Mouse (Mus musculus): ENCODE data around the gene Tgfb2. TPM values are rescaled to one million over a fixed set of nuclear protein-coding genes. Genes with fewer than 3 reads are reported as not detected.

Tgfb2 gene
- total and polyA plus RNA-seq, 3 experiments = 0.12 to 0.19 TPM; not detected in 1

GRCm38 (mm10) chr1:186702391-186703255 lies 3.2 kb downstream of the Tgfb2 start:
- H3K36me3 ChIP-seq (ENCODE audit: control insufficient read depth in 1 of 2, insufficient read depth in 2 of 2, low read length in 2 of 2) = no peaks in the 10 kb centered on the region
- no peak for TF ChIP-seq ELF1 (IDR thresholded peaks at IDR 0.05; ENCODE audit: low read depth, low read length)
- no peak for TF ChIP-seq RAD21 (IDR thresholded peaks at IDR 0.05; ENCODE audit: low read depth, low read length)
- no peak for TF ChIP-seq ZMIZ1 (IDR thresholded peaks at IDR 0.05; ENCODE audit: low read depth, low read length)
- TF ChIP-seq POLR2AphosphoS2 (IDR thresholded peaks at IDR 0.05; ENCODE audit: low read length) = no peak
- TF ChIP-seq NELFE (IDR thresholded peaks at IDR 0.05; ENCODE audit: low read depth, low read length) = no peak
- TF ChIP-seq MAFK (IDR thresholded peaks at IDR 0.05; ENCODE audit: borderline replicate concordance, low read depth, low read length) = no peak
- TF ChIP-seq MAZ (IDR thresholded peaks at IDR 0.05; ENCODE audit: low read depth, low read length) = no peak
- no peak for TF ChIP-seq UBTF (IDR thresholded peaks at IDR 0.05; ENCODE audit: borderline replicate concordance, insufficient read depth, low read depth, low read length)
- no peak for TF ChIP-seq TAL1 (IDR thresholded peaks at IDR 0.05; ENCODE audit: low read length)
- no peak for TF ChIP-seq CHD2 (IDR thresholded peaks at IDR 0.05; ENCODE audit: low read length)
- no peak for TF ChIP-seq KAT2A (conservative IDR thresholded peaks at IDR 0.05; ENCODE audit: low read depth, low read length)
- no peak for TF ChIP-seq USF2 (IDR thresholded peaks at IDR 0.05; ENCODE audit: borderline replicate concordance in 1 of 2, insufficient read depth in 1 of 2, low read depth in 1 of 2, low read length in 2 of 2)
- TF ChIP-seq NRF1 (IDR thresholded peaks at IDR 0.05; ENCODE audit: insufficient read depth, low read depth, low read length, poor library complexity, severe bottlenecking) = no peak
- H3K79me2 ChIP-seq (ENCODE audit: control insufficient read depth, insufficient read depth, low read length, poor library complexity) = no peaks in the 10 kb centered on the region
- no peak overlapping the region for H3K27ac ChIP-seq (ENCODE audit: control insufficient read depth, low read depth, low read length)
- H3K9ac ChIP-seq (ENCODE audit: control insufficient read depth, low read depth, low read length, poor library complexity, severe bottlenecking) = no peak overlapping the region
- no peaks in the 10 kb centered on the region for H3K9me3 ChIP-seq (replicated peaks; ENCODE audit: insufficient read depth, low read length)
- no peak overlapping the region for H3K4me3 ChIP-seq (ENCODE audit: control insufficient read depth in 1 of 2, insufficient read depth in 1 of 2, low read depth in 2 of 2, low read length in 2 of 2)
- no peaks in the 10 kb centered on the region for H3K27me3 ChIP-seq (ENCODE audit: control insufficient read depth in 1 of 2, insufficient read depth in 2 of 2, low read length in 2 of 2)
- no peaks in the 10 kb centered on the region for H3K4me1 ChIP-seq (ENCODE audit: control insufficient read depth in 1 of 2, insufficient read depth in 2 of 2, low read length in 2 of 2)
- DNase-seq (ENCODE audit: low read depth, low spot score) = no peak

GRCm38 (mm10) chr1:186701206-186701905 lies 4.4 kb downstream of the Tgfb2 start:
- no peak for DNase-seq (ENCODE audit: low read depth, low spot score)
- H3K36me3 ChIP-seq (ENCODE audit: control insufficient read depth in 1 of 2, insufficient read depth in 2 of 2, low read length in 2 of 2) = no peaks in the 10 kb centered on the region
- no peaks in the 10 kb centered on the region for H3K27me3 ChIP-seq (ENCODE audit: control insufficient read depth in 1 of 2, insufficient read depth in 2 of 2, low read length in 2 of 2)
- no peaks in the 10 kb centered on the region for H3K9me3 ChIP-seq (replicated peaks; ENCODE audit: insufficient read depth, low read length)
- H3K4me1 ChIP-seq (ENCODE audit: control insufficient read depth in 1 of 2, insufficient read depth in 2 of 2, low read length in 2 of 2) = no peaks in the 10 kb centered on the region
- H3K9ac ChIP-seq (ENCODE audit: control insufficient read depth, low read depth, low read length, poor library complexity, severe bottlenecking) = no peak overlapping the region
- H3K79me2 ChIP-seq (ENCODE audit: control insufficient read depth, insufficient read depth, low read length, poor library complexity) = no peaks in the 10 kb centered on the region
- TF ChIP-seq HCFC1 (IDR thresholded peaks at IDR 0.05; ENCODE audit: low read depth, low read length) (no peak), SIN3A (IDR thresholded peaks at IDR 0.05; ENCODE audit: low read length) (no peak), CHD2 (IDR thresholded peaks at IDR 0.05; ENCODE audit: low read length) (no peak), GATA1 (IDR thresholded peaks at IDR 0.05; ENCODE audit: low read depth, low read length) (no peak), MAZ (IDR thresholded peaks at IDR 0.05; ENCODE audit: low read depth, low read length) (no peak), MYB (IDR thresholded peaks at IDR 0.05; ENCODE audit: low read depth, low read length) (no peak), POLR2A (IDR thresholded peaks at IDR 0.05; ENCODE audit: control insufficient read depth in 1 of 2, insufficient read depth in 1 of 2, low read depth in 1 of 2, low read length in 2 of 2, poor library complexity in 1 of 2) (no peak)
- H3K27ac ChIP-seq (ENCODE audit: control insufficient read depth, low read depth, low read length) = no peak overlapping the region
- H3K4me3 ChIP-seq (ENCODE audit: control insufficient read depth in 1 of 2, insufficient read depth in 1 of 2, low read depth in 2 of 2, low read length in 2 of 2) = no peak overlapping the region

All from MEL (cell line).